Mouse (Mus musculus) adrenal gland, adult 8-10 months (tissue): ENCODE data around the gene Lrrfip2. TPM values are rescaled to one million over a fixed set of nuclear protein-coding genes. Genes with fewer than 3 reads are reported as not detected.

Source experiments
- DNase-seq: peaks from one replicate; pipeline ENCODE4 v3.0.0; 2022
- total RNA-seq, 4 experiments: library from RNA; stranded (reverse); gene quantifications; 2 replicates each; pipeline ENCODE4 v1.2.4; 2022

Lrrfip2 gene
- 10 to 100 TPM; 49.1 to 60.0 (median 53.9) TPM for total RNA-seq

- no peak for DNase-seq
Observed at GRCm38 (mm10) chr9:111117126-111117642, at the start of gene Lrrfip2. TSS of gene Lrrfip2 (plus strand) at chr9:111117592.

- DNase-seq, result no peak
Observed at GRCm38 (mm10) chr9:111070546-111070961, 46.8 kb upstream of the Lrrfip2 start.

GRCm38 (mm10) chr9:111072175-111072574 is 45.2 kb upstream of the Lrrfip2 start:
- no peak for DNase-seq

- no peak for DNase-seq
Observed at GRCm38 (mm10) chr9:111072971-111073370, 44.4 kb upstream of the Lrrfip2 start.

GRCm38 (mm10) chr9:111077745-111078144 is 39.6 kb upstream of the Lrrfip2 start:
- DNase-seq, result no peak

GRCm38 (mm10) chr9:111080801-111081200 is 36.6 kb upstream of the Lrrfip2 start:
- DNase-seq, result no peak

GRCm38 (mm10) chr9:111081765-111082164 is 35.6 kb upstream of the Lrrfip2 start:
- DNase-seq, result no peak

- DNase-seq, result no peak
Observed at GRCm38 (mm10) chr9:111085329-111085728, 32.1 kb upstream of the Lrrfip2 start.

GRCm38 (mm10) chr9:111086137-111086536 is 31.3 kb upstream of the Lrrfip2 start:
- no peak for DNase-seq

- no peak for DNase-seq
Observed at GRCm38 (mm10) chr9:111086995-111087606, 30.3 kb upstream of the Lrrfip2 start.

- DNase-seq, result no peak
Observed at GRCm38 (mm10) chr9:111087960-111088359, 29.4 kb upstream of the Lrrfip2 start.

GRCm38 (mm10) chr9:111088886-111089285 is 28.5 kb upstream of the Lrrfip2 start:
- no peak for DNase-seq

GRCm38 (mm10) chr9:111092657-111093056 is 24.7 kb upstream of the Lrrfip2 start:
- DNase-seq, result no peak

- DNase-seq, result peak; percentile 32
Observed at GRCm38 (mm10) chr9:111093094-111093493, 24.3 kb upstream of the Lrrfip2 start.

GRCm38 (mm10) chr9:111094626-111095025 is 22.8 kb upstream of the Lrrfip2 start:
- DNase-seq, result no peak

GRCm38 (mm10) chr9:111095710-111096109 is 21.7 kb upstream of the Lrrfip2 start:
- no peak for DNase-seq

- no peak for DNase-seq
Observed at GRCm38 (mm10) chr9:111096419-111097326, 20.7 kb upstream of the Lrrfip2 start.

- DNase-seq, result no peak
Observed at GRCm38 (mm10) chr9:111097543-111097942, 19.8 kb upstream of the Lrrfip2 start.

GRCm38 (mm10) chr9:111100406-111100805 is 17.0 kb upstream of the Lrrfip2 start:
- no peak for DNase-seq

GRCm38 (mm10) chr9:111103293-111103692 is 14.1 kb upstream of the Lrrfip2 start:
- no peak for DNase-seq

- no peak for DNase-seq
Observed at GRCm38 (mm10) chr9:111103893-111104292, 13.5 kb upstream of the Lrrfip2 start.

GRCm38 (mm10) chr9:111107863-111108262 is 9.5 kb upstream of the Lrrfip2 start:
- DNase-seq, result no peak

- peak; percentile 77 for DNase-seq
Observed at GRCm38 (mm10) chr9:111117794-111118251, 431 bp downstream of the Lrrfip2 start.
